ENCODE assay signal across 8 mouse cellular contexts in the genomic region with DNA sequence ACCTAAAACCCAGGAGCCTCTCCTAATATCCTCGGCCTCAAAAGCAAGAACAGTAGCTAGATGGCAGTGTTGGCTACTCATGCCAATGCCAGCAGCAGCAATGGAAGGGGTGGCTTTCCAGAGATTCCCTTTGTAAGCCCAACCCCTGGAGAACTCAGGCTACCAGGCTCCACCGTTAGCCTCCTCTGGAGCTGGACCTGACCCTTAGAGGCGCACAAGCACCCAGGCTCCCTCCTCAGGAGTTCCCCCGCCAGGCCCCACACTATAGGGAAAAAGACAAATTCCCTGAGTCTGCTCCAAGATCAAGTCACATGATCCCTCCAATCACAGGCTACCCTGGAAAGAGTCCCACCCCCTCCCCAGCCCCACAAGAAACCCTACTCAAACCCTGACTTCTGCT. TPM values are rescaled to one million over a fixed set of nuclear protein-coding genes. Genes with fewer than 3 reads are reported as not detected.
DNase-seq lines count a peak whose midpoint lies in the region; ATAC-seq lines count a peak whose summit lies in the region.

No protein-coding gene starts in this region.

- no peaks in the 10 kb centered on the region for H3K36me3 ChIP-seq in forebrain, embryonic 13.5 days (ENCODE audit: poor library complexity, severe bottlenecking)
- no peaks in the 10 kb centered on the region for H3K36me3 ChIP-seq in stomach, embryonic 15.5 days

- H3K27ac ChIP-seq in forebrain, embryonic 13.5 days: no peak overlapping the region
- no peak overlapping the region for H3K27ac ChIP-seq in stomach, embryonic 15.5 days

- H3K9ac ChIP-seq in forebrain, embryonic 13.5 days: no peak overlapping the region
- no peak overlapping the region for H3K9ac ChIP-seq in stomach, embryonic 15.5 days

- peak; percentile 50 for DNase-seq in adrenal gland, postnatal 14 days
- DNase-seq in adrenal gland, postnatal 25 days: no peak
- DNase-seq in Muller cell, postnatal 12 days (ENCODE audit: inconsistent ontology term): peak; percentile 38
- peak; percentile 28 to 42 for DNase-seq in kidney, postnatal 36 days
- peak; percentile 30 for DNase-seq in lung, postnatal 14 days
- DNase-seq in gastrocnemius, adult 8-10 months (ENCODE audit: low spot score in 2 of 2): no peak

- peak overlapping the region; percentile 26 for H3K4me2 ChIP-seq in forebrain, embryonic 13.5 days
- H3K4me2 ChIP-seq in stomach, embryonic 15.5 days: peak overlapping the region; percentile 25; the same call in 1 of the 2 replicates

- WGBS in forebrain, embryonic 13.5 days: 8% methylated on average over 4 of the region's 4 CpGs
- 16% methylated on average over 4 of the region's 4 CpGs for WGBS in stomach, embryonic 15.5 days

- H3K27me3 ChIP-seq in forebrain, embryonic 13.5 days: no peaks in the 10 kb centered on the region
- H3K27me3 ChIP-seq in stomach, embryonic 15.5 days (replicated peaks): no peaks in the 10 kb centered on the region

- no peak overlapping the region for H3K4me3 ChIP-seq in forebrain, embryonic 13.5 days
- H3K4me3 ChIP-seq in stomach, embryonic 15.5 days (replicated peaks): no peak overlapping the region

- H3K4me1 ChIP-seq in forebrain, embryonic 13.5 days: peaks cover 16% of the 10 kb centered on the region
- H3K4me1 ChIP-seq in stomach, embryonic 15.5 days: peaks cover 9% of the 10 kb centered on the region; the same call in 1 of the 2 replicates

- ATAC-seq in forebrain, embryonic 13.5 days: peak; percentile 25
- ATAC-seq in stomach, embryonic 15.5 days (ENCODE audit: insufficient read depth, low FRiP score, low read depth): no peak

- no peaks in the 10 kb centered on the region for H3K9me3 ChIP-seq in forebrain, embryonic 13.5 days (replicated peaks)
- H3K9me3 ChIP-seq in stomach, embryonic 15.5 days: no peaks in the 10 kb centered on the region

RNA-seq across cellular contexts. Expression of gene Slc23a4, which starts 10.9 kb away (rescaled TPM):
- total RNA-seq in adrenal gland, postnatal 14 days (2021): 0.30 TPM in 1 of 2 replicates, not detected in the other
- not detected in 2 replicates for total RNA-seq in adrenal gland, postnatal 25 days (2021)
- polyA plus RNA-seq in forebrain, embryonic 13.5 days (2015; fragmentation: Nextera tagmentation; extraction: Ambion mirVana): 0.39 and 0.74 TPM in 2 replicates
- polyA plus RNA-seq in stomach, embryonic 15.5 days (2015; fragmentation: Nextera tagmentation; extraction: Ambion mirVana): 4.0 and 4.2 TPM in 2 replicates
- not detected for total RNA-seq in gastrocnemius, adult 8-10 months (2022)

Comparison
In these comparisons a context has a peak if more than half of its experiments do, and no peak if none do; other contexts are left out.
1. DNase-seq: peak in adrenal gland, postnatal 14 days (single experiment), Muller cell, postnatal 12 days (single experiment), kidney, postnatal 36 days (2 of 2) and lung, postnatal 14 days (single experiment); none in adrenal gland, postnatal 25 days (single experiment) and gastrocnemius, adult 8-10 months (0 of 2).